Mouse (Mus musculus) lung, postnatal 36 days (tissue): ENCODE measurements at regions not wholly inside any gene's neighbourhood (a gene's known extent, or its start where the extent isn't known, plus 50 kb on each side); places are given as distances from the start of the nearest gene placed in this dataset.

ENCODE experiments used
- DNase-seq: peaks from one replicate; pipeline ENCODE4 v3.0.0; 2022; ENCODE audit warnings: mixed read lengths

- no peak for DNase-seq
These were observed 190.3 kb upstream of the Arhgap24 start for GRCm38 (mm10) chr5:102290866-102291265.

GRCm38 (mm10) chr5:102295564-102295963, 185.6 kb upstream of the Arhgap24 start:
- DNase-seq: no peak

GRCm38 (mm10) chr5:102306309-102306708, 174.9 kb upstream of the Arhgap24 start:
- DNase-seq: no peak

GRCm38 (mm10) chr5:102306718-102307117, 174.5 kb upstream of the Arhgap24 start:
- no peak for DNase-seq

GRCm38 (mm10) chr5:102311570-102311969, 169.6 kb upstream of the Arhgap24 start:
- DNase-seq: no peak

GRCm38 (mm10) chr5:102328197-102328784, 152.9 kb upstream of the Arhgap24 start:
- no peak for DNase-seq

- DNase-seq: no peak
These were observed 147.3 kb upstream of the Arhgap24 start for GRCm38 (mm10) chr5:102333894-102334293.

- no peak for DNase-seq
These were observed 146.6 kb upstream of the Arhgap24 start for GRCm38 (mm10) chr5:102334442-102335197.

- no peak for DNase-seq
These were observed 114.7 kb upstream of the Arhgap24 start for GRCm38 (mm10) chr5:102366481-102366880.

- peak; percentile 11 for DNase-seq
These were observed 107.8 kb upstream of the Arhgap24 start for GRCm38 (mm10) chr5:102373309-102373971.

GRCm38 (mm10) chr5:102373972-102374755, 107.0 kb upstream of the Arhgap24 start:
- DNase-seq: no peak

- no peak for DNase-seq
These were observed 105.9 kb upstream of the Arhgap24 start for GRCm38 (mm10) chr5:102375339-102375738.

- no peak for DNase-seq
These were observed 87.2 kb upstream of the Arhgap24 start for GRCm38 (mm10) chr5:102393941-102394340.

GRCm38 (mm10) chr5:102395608-102396146, 85.5 kb upstream of the Arhgap24 start:
- DNase-seq: no peak

- DNase-seq: no peak
These were observed 82.2 kb upstream of the Arhgap24 start for GRCm38 (mm10) chr5:102399006-102399405.

GRCm38 (mm10) chr5:102417642-102418041, 63.5 kb upstream of the Arhgap24 start:
- DNase-seq: no peak

GRCm38 (mm10) chr5:102419089-102419488, 62.1 kb upstream of the Arhgap24 start:
- DNase-seq: peak; percentile 30

- peak; percentile 44 for DNase-seq
These were observed 56.5 kb upstream of the Arhgap24 start for GRCm38 (mm10) chr5:102424636-102425242.

GRCm38 (mm10) chr5:102428310-102428709, 52.9 kb upstream of the Arhgap24 start:
- peak; percentile 6 for DNase-seq
